Mouse (Mus musculus) urinary bladder, postnatal 0 days (tissue): ENCODE data around the gene Hsdl1. TPM values are rescaled to one million over a fixed set of nuclear protein-coding genes. Genes with fewer than 3 reads are reported as not detected.

Experiments
- polyA plus RNA-seq: library from polyadenylated mRNA; unstranded; fragments of >200 nt; fragmentation: Nextera tagmentation; extraction: Ambion mirVana; gene quantifications from 2 replicates; pipeline ENCODE4 v1.2.1, GENCODE M21; 2015

Hsdl1 gene
- 21.4 and 22.7 TPM in 2 replicates for polyA plus RNA-seq

DNA sequence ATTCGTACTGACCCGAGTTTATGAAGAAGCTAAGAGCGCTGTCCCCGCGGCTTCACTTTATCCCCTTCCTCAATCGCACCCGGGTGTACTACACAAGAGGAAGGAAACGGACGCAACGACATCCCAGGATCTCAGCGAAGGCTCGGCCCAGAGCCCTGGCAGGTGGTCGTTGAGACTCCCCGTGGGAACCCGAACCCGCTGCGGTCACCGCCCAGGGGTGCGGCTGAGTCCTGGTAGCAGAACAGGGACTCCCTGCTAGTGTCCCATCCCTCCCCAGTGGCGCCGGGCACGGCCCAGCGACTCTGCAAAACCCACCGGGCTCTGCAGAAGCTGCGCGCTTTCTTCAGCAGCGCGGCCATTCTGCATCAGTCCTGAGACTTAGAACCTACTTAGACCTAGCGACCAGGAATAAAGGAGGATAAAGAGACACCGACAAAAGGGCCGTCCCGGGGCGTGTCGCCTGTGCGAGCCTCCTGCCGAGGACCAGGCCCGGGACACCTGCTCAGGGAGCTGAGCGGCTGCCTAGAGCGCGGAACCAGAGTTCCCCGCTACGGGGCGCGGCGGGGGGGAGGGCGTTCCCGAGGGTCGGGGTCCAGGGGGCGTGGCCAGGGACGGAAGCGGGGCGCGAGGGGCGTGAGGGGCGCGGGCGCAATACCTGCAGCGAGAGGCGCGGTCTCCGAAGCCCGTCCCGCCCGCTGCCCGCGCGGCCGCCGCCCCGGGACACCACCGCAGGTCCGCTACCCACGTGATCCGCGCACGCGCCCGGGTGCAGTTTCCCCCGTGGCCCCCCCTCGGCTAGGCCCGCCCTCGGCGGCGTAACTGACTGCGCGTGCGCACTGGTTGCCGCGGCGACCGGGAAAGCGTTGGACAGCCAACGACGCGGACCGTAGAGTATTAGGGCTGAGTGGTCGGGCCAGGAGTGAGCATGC is at the start of gene Hsdl1, which contains the start of gene Dnaaf1:
TSS of gene Hsdl1 (minus strand) at position 747 of the 929 bp plus-strand sequence.
TSS of gene Dnaaf1 (plus strand) at position 799 of the 929 bp plus-strand sequence.

DNA sequence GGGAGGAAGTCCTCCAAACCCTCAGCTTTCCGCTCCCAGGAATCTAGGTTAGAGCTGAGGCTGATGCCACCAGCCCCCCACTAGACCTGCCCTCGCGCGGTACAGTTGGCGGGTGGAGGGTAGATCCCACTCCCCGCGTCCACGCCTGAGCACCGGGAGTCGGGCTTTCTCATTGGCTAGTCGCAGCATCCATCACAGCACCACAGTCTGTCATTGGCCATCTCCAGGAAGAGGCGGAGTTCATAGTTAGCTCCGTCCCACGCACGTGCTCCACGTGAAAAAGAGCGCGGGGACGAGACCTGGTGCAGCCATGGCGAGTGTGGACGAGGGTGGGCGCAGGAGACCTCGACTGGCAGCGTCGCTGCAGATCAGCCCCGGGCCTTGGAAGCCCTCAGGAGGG is 37.5 kb upstream of the Hsdl1 start, which contains the start of gene Adad2:
TSS of gene Adad2 (plus strand) at position 277 of the 400 bp plus-strand sequence.

DNA sequence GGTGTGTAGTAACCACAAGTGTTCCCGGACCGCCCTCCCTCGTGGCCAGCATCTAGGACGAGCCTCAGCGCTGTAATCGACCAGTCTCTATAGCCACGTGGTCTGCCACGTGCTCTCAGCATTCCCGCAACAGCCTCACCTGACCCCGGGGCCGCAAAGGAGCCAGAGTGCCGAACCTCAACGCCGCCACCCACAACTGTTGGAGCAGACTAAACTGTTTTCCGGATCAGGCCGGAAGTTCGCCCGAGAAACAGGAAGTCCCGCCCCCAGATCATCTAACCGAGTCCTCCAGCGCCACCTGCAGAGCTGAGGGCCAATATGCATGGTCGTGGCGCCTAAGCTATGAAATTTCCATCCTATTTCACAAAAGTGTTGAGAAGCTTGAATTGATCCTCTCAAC is 30.0 kb upstream of the Hsdl1 start, which contains the start of gene Taf1c:
TSS of gene Taf1c (minus strand) at position 227 of the 400 bp plus-strand sequence.

DNA sequence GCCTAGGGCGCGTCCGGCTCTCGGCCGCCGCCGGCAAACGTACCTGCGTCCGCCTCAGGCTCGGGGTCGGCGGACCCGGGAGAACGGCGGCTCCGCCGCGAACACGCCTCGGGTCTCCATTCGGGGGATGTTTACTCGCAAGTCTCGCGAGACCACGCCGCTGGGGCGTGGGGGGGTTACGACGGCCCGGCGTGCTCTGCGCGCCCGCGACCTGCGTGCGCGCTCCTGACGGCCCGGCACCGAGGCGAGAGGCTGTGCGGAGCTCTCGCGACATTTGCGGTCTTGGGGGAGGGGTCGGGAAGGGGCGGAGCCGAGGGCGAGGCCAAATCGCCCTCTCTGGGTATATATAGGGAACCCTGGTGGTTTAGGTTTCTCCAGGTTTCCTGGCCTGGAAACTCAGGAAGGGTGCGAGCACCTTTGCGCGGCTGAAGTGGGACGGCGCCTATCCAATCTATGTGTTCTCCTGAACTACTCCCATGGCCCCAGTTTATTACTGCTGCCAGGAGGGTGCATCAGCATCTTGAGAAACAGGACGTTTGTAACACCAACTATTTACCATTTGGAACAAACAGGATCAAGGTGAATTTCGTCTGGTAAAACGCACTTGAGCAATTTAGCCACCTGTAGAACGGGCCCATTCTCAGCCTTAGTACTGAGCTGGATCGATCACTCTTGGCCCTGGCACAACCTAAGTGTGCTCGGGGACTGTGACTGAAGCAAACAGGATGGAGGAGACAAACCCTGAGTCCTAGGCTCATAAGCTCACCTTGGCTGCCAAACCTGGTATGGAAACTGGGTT is 16.2 kb downstream of the Hsdl1 start, which contains the start of gene Mbtps1:
TSS of gene Mbtps1 (minus strand) at position 133 of the 799 bp plus-strand sequence.

Other genes starting within 250 kb of the Hsdl1 start
- 285 and 286 TPM in 2 replicates for gene Hsbp1, start 230.7 kb downstream of the Hsdl1 start, polyA plus RNA-seq
- 14.3 and 14.4 TPM in 2 replicates for gene Mlycd, start 180.3 kb downstream of the Hsdl1 start, polyA plus RNA-seq
- gene Osgin1, start 141.1 kb downstream of the Hsdl1 start, polyA plus RNA-seq: 14.7 and 14.8 TPM in 2 replicates
- 0.08 and 0.10 TPM in 2 replicates for gene Necab2, start 128.5 kb downstream of the Hsdl1 start, polyA plus RNA-seq
- not detected in 2 replicates for gene Slc38a8, start 73.5 kb downstream of the Hsdl1 start, polyA plus RNA-seq
- gene Mbtps1, start 16.4 kb downstream of the Hsdl1 start, polyA plus RNA-seq: 51.5 and 57.5 TPM in 2 replicates
- gene Dnaaf1, start 52 bp upstream of the Hsdl1 start, polyA plus RNA-seq: 0.10 TPM in 1 of 2 replicates, not detected in the other
- gene Taf1c, start 30.0 kb upstream of the Hsdl1 start, polyA plus RNA-seq: 5.7 and 6.3 TPM in 2 replicates
- not detected in 2 replicates for gene Adad2, start 37.6 kb upstream of the Hsdl1 start, polyA plus RNA-seq
- gene Kcng4, start 60.5 kb upstream of the Hsdl1 start, polyA plus RNA-seq: 0.35 and 0.51 TPM in 2 replicates
- gene Wfdc1, start 91.2 kb upstream of the Hsdl1 start, polyA plus RNA-seq: 94.8 and 115 TPM in 2 replicates
- 1.4 and 1.7 TPM in 2 replicates for gene Atp2c2, start 124.8 kb upstream of the Hsdl1 start, polyA plus RNA-seq
- 9.9 and 10.4 TPM in 2 replicates for gene Tldc1, start 203.2 kb upstream of the Hsdl1 start, polyA plus RNA-seq